Mouse (Mus musculus): ENCODE measurements at regions not wholly inside any gene's neighbourhood (a gene's known extent, or its start where the extent isn't known, plus 50 kb on each side); places are given as distances from the start of the nearest gene placed in this dataset.

- TF ChIP-seq POLR2A (IDR thresholded peaks at IDR 0.05; ENCODE audit: borderline replicate concordance, insufficient read depth, low read length): no peak
- no peak for TF ChIP-seq CTCF (IDR thresholded peaks at IDR 0.05; ENCODE audit: borderline replicate concordance, insufficient read depth, low read depth, low read length)
Measured at GRCm38 (mm10) chr6:93087329-93087728, 144.0 kb upstream of the Adamts9 start.

All from cerebellum, adult 2 months (tissue).